Mouse (Mus musculus): ENCODE results near the gene Sp7.

Sp7 gene

DNA sequence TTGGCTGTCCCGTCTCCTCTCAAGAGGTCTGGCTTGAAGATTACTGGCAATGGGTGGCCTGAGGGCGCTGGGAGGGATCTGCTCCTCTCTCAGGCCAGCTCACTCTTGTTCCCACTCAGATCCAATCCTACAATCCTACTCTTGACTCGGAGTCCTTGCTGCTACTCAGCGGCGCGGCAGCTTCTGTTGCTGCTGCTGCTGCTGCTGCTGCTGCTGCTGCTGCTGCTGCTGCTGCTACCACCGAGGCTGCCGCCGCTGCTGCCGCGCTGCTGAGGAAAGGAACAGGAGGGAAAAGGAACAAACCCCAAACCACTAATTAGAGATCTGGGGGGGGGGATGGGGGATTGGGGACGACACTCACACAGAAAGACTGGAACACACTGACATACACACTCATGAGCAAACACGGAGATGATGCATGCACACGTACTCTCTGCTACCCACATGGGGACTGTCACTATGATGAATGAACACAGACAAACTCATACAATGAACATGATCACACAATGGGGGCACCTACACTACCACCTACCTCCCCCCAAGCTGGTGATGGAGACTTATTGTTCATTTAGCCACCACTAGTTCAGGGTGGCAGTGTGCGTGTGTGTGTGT is at the start of gene Sp7:
Gene Sp7, minus strand, starts transcription at position 450 of the 612 bp plus-strand sequence.
- DNase-seq (ENCODE audit: low read depth, low spot score), result no peak

DNA sequence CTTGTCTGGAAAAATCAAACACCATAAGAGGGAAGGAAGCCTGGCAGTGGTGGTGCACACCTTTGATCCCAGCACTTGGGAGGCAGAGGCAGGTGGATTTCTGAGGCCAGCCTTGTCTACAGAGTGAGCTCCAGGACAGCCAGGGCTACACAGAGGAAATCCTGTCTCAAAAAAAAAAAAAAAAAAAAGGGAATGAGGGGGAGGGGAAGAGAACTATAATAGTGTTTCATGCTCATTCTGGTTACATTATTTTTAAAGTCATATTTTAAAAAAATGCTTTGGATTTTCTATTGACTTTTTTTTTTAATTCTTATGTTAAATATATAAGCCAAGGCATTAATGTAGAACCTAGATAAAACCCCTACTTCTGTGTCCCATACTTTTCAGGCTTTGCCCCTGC is 46.7 kb upstream of the Sp7 start:
- no peak for DNase-seq (ENCODE audit: low read depth, low spot score)

DNA sequence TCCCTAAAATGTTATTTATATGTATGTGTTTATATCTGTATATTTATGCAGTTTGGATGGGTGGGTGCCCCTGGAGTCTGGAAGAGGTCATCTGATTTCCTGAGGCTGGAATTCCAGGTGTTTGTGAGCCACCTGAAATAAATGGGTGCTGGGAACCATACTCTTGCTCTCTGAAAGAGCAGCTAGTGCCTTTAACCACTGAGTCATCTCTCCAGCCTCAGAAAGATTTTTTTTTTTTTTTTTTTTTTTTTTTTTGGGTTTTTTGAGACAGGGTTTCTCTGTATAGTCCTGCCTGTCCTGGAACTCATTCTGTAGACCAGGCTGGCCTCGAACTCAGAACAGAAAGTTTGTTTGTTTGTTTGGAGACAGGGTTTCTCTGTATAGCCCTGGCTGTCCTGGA is 44.1 kb upstream of the Sp7 start:
- no peak for DNase-seq (ENCODE audit: low read depth, low spot score)

DNA sequence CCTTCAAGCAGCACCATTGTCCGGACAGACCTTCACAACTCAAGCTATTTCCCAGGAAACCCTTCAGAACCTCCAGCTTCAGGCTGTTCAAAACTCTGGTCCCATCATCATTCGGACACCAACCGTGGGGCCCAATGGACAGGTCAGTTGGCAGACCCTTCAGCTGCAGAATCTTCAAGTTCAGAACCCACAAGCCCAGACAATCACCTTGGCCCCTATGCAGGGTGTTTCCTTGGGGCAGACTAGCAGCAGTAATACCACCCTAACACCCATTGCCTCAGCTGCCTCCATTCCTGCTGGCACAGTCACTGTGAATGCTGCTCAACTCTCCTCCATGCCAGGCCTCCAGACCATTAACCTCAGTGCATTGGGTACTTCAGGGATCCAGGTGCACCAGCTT is 42.3 kb upstream of the Sp7 start:
- no peak for DNase-seq (ENCODE audit: low read depth, low spot score)

DNA sequence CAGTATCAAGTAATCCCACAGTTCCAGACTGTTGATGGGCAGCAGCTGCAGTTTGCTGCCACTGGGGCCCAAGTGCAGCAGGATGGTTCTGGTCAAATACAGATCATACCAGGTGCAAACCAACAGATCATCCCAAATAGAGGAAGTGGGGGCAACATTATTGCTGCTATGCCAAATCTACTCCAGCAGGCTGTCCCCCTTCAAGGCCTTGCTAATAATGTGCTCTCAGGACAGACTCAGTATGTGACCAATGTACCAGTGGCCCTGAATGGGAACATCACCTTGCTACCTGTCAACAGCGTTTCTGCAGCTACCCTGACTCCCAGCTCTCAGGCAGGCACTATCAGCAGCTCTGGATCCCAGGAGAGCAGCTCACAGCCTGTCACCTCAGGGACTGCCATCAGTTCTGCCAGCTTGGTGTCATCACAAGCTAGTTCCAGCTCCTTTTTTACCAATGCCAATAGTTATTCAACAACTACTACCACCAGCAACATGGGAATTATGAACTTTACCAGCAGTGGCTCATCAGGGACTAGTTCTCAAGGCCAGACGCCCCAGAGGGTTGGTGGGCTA is 41.7 kb upstream of the Sp7 start:
- DNase-seq (ENCODE audit: low read depth, low spot score), result no peak

DNA sequence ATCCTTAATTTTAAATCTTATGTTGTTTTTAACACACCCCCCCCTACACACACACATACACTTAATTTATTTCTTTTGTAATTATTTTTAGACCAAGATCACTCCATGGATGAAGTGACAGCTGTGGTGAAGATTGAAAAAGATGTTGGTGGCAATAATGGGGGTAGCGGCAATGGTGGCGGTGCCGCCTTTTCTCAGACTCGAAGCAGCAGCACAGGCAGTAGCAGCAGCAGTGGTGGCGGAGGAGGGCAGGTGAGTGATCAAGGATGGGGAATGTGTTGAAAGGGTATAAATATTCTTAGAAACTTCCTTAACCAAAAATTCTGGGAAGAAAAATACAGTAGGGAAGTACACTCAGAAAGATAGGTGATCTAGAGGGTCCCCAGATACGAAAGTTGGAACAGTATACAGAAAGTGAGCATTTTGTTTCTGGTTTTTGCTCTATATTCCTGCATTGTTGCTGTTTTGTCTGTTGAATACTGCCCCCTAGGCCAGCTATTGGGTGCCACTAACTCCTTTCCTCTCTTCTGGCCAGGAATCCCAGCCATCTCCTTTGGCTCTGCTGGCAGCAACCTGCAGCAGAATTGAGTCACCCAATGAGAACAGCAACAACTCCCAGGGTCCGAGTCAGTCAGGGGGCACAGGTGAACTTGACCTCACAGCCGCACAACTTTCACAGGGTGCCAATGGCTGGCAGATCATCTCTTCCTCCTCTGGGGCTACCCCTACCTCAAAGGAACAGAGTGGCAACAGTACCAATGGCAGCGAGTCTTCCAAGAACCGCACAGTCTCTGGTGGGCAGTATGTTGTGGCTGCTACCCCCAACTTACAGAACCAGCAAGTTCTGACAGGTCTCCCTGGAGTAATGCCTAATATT is 40.9 kb upstream of the Sp7 start:
- no peak for DNase-seq (ENCODE audit: low read depth, low spot score)

- DNase-seq (ENCODE audit: low read depth, low spot score), result no peak
Measured at GRCm38 (mm10) chr15:102406912-102407580, 40.1 kb upstream of the Sp7 start.

DNA sequence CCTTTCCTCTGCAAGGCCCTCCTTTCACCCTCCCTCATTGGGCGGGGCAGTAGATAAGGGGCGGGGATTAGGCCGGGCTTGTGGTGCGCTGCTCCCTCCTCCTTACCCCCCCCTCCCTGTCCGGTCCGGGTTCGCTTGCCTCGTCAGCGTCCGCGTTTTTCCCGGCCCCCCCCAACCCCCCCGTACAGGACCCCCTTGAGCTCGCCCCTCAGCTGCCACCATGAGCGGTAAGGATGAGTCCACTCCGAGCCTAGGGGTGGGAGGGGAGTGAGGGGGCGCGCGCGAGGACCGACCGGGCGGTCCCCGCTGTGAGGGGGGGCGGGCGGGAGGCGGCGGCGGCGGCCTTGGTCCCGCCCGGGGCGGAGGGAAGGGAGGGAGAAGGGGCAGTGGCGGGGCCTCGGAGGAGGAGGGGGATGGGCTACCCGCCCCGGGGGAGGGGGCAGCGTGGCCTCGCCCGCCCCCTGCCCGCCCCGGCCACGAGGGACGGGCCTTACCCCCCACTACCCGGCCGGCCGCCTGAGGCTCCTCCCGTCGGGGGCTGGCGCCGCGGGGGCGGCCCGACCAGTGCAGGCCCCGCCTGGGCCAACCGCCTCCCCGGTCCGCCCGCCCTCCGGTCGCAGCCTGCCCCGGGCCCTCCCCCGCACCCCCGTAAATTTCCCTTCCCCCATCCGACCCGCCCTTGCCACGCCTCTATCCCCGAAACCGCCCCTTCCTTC is 39.4 kb upstream of the Sp7 start:
- no peak for DNase-seq (ENCODE audit: low read depth, low spot score)

GRCm38 (mm10) chr15:102405489-102406195 is 38.7 kb upstream of the Sp7 start, which contains the start of gene Sp1:
Gene Sp1 (plus strand): TSS chr15:102406143.
- peak; percentile 100 for DNase-seq (ENCODE audit: low read depth, low spot score)

DNA sequence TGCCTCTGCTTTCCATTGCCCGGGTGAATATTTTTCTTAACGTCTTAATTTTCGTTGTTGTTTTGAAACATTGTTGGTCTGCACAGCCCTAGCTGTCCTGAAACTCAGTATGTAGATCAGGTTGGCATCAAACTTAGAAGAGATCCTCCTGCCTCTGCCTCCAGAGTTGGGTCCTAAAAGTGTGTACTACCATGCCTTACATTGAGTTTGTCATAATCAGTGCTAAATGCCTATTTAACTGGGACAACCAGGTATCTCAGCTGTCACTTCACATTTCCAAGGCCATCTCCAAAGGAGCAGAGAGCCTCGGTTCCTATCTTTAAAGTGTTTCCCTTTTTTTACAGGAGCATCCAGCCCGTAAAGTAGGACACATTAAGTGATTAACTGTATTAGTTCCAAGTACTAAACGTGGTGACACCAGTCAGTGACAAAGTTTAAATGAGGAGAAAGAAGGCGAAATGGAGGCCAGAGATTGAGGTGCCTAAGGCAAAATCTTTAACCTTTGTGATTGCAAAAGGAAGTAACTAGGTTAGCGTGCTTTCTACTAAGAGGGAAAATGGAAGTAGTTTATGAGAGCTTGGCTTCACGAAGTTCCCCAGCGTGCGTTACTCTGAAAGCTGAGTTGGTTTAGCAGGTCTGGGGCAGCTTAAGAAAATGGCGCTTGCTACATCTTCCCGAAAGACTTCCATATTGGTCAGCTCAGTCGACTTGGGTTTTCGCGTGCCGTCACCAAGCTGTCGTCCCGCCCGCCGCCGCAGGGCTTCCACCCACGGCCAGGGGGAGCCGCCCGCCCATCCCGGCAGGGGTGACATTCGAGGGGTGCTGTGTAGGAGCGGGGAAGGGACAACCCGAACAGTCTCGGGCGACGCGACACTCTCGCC is 37.9 kb upstream of the Sp7 start:
- DNase-seq (ENCODE audit: low read depth, low spot score), result no peak

GRCm38 (mm10) chr15:102402210-102402609 is 35.2 kb upstream of the Sp7 start:
- no peak for DNase-seq (ENCODE audit: low read depth, low spot score)

GRCm38 (mm10) chr15:102401278-102401677 is 34.3 kb upstream of the Sp7 start:
- no peak for DNase-seq (ENCODE audit: low read depth, low spot score)

- DNase-seq (ENCODE audit: low read depth, low spot score), result no peak
Measured at GRCm38 (mm10) chr15:102400476-102401045, 33.6 kb upstream of the Sp7 start.

DNA sequence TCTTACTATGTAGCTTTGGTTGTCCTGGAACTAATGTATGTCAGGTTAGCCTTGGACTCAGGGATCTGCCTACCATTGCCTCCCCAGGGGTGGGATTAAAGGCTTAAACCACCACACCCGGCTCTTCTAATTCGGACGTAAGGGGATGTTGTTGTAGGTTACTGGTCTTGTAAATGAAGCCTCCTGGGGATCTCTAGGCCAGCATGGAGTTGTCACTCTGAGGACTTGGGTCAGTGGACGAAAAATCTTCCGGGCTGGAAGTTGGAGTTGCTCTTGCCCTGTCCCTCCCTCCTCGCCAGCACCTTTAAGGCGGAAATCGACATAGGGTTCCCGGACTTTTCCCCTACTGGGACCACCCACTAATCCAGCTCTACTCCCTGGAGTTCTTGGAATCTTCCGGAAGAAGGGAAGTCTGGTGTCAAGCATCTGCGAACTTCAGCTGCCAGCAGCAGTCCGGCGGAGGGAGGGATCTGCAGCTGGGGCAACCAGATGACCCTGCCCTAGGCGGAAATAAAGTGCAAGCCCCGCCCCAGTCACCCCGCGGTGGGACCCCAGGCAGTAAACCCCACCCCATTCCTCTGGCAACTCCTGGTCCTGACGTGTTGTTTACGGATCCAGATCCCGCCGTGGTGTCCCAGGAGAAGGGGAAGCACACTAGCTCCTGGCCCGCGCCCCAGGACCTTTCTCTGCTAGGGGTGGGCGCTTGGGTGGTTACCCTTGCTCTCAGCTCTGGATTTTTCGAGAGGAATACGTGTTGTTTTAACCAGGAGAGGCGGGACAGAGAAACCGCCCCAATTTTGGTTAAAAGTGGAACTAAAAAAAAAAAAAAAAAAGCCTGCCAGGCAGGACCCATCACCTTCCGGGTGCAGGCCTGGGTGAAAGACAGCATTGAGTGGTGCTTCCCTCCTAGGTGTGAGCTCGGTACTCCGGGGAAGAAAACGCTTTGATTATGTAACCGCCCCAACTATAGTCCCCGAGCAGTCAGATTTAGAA is 32.5 kb upstream of the Sp7 start:
- no peak for DNase-seq (ENCODE audit: low read depth, low spot score)

DNA sequence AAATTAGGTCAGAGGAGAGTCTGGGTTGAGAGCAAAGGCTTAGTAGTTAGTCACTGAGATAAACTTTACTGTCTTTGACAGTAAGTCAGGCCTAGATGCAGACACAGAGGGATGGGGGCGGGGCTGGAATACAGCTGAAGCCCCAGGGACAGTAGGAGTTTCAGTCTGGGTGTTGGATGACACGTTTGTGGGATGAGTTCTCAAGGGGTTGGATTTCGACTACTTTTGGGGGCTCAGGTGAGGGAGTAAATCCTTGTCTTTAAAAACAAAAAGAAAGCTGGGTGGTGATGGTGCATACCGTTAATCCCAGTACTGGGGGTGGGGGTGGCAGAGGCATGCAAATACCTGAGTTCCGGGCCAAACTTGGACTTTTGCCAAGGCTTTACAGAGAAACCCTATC is 31.6 kb upstream of the Sp7 start:
- no peak for DNase-seq (ENCODE audit: low read depth, low spot score)

- DNase-seq (ENCODE audit: low read depth, low spot score), result no peak
Measured at GRCm38 (mm10) chr15:102395061-102395460, 28.1 kb upstream of the Sp7 start.

- no peak for DNase-seq (ENCODE audit: low read depth, low spot score)
Measured at GRCm38 (mm10) chr15:102393584-102394014, 26.6 kb upstream of the Sp7 start.

DNA sequence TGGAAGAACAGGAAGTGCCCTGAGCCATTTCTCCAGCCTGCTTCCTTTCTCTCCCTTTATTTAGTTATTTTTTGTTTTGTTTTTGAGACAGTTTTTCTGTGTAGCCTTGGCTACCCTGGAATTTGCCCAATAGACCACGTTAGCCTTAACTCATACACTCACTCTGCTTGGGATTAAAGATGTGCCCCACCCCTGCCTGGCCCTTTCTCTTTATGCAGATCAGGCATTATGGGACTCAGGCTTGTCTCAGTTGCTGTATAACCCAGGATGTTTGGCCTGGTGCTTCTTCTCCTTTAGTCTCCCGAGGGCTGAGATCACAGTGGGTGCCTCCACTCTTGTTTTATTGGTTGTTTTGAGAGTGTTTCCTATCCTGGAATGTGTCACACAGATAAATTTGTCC is 25.5 kb upstream of the Sp7 start:
- DNase-seq (ENCODE audit: low read depth, low spot score), result no peak
